Mouse (Mus musculus): ENCODE measurements at regions not wholly inside any gene's neighbourhood (a gene's known extent, or its start where the extent isn't known, plus 50 kb on each side); places are given as distances from the start of the nearest gene placed in this dataset.

DNA sequence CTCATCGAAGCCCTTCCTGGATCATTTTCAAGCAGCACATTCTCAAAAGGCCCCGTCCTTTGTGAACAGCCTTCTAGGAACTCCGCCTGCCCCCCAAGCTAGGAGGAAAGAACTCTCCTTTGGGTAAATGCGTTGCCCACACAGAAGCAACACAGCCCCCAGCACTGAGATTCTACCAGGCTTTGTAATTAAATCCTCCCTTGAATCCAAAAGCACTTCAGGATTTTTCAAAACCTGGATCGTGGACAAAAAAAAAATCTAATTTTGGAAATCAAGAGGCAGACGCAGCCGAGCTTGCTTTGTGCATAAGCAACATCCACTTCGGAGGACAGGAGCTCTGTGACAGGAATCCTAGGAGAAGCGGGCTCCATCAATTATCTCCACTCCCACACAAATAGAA is 183.6 kb upstream of the Ercc4 start:
- peak; percentile 48 for DNase-seq

DNA sequence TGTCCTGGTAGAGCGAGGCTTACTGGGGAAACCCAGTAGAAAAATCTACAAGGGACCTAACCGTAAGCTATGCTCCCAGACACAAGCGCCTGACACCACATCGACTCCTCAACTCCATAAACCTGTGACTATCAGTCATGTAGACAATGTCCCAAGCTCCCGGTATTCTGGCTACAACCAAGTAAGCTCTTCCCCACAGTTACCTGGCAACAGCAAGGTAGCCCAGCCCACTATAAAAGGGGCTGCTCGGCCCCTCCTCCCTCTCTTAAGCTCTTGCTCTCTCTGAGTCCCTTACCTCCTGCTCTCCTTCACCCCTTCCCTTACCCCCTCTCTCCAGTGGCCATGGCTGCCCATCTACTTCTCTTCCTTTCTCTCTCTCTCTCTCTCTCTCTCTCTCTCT is 178.4 kb upstream of the Ercc4 start:
- peak; percentile 3 for DNase-seq

DNA sequence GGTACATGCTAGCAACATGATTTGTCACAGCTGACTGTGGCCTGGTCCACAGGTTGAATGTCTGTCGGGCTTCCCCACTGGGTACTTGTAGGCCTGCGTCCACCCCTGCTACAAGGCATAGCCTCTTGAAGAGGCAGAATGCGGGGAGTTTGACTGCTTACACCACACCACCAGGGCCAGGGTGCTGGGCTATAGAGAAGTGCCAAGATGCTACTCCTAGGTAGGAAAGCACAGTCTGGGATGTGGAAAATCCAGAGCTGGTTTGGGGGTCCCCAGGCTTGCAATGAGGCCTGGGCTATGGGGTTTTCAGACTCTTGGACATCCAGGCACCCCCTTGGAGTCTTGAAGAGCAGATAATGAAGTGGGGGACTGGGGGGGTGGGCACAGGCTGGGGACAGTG is 176.5 kb upstream of the Ercc4 start:
- no peak for DNase-seq

DNA sequence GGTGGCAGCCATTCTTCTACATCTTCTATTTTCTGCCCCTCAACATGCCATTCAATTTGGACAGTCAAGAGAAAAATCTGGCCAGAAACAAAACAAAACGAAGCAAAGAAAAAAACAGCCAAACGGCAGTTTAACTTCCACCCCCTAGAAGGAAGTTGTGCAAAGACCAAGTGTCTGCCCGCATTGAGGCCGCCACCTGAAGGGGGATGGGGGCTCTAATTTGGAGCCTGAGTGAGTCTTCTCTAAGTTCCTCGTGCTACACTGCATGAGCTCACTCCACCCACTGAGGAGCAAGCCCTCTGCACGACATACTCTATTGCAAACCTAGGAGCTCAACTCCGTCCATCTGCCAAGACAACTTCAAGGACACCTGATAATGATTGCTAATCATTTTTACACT is 174.9 kb upstream of the Ercc4 start:
- no peak for DNase-seq

DNA sequence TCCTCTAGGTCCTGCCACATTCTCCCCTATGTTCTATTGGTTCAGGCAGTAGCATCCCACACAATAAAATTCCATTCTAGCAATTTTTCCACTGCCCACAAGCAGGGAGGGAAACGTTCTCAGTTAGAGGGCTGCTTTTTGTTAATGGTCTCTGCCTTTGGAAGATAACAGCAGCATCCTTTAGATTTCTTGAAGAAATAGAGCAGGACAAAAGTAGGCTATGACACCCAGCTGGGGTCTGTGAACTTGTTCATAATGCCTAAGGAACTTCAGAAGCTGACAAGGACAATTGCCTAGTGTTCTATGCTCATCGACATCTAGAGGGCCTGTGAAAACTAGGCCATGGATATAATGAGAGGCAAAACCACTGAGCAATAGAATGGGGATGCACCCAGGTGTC is 174.2 kb upstream of the Ercc4 start:
- no peak for DNase-seq

DNA sequence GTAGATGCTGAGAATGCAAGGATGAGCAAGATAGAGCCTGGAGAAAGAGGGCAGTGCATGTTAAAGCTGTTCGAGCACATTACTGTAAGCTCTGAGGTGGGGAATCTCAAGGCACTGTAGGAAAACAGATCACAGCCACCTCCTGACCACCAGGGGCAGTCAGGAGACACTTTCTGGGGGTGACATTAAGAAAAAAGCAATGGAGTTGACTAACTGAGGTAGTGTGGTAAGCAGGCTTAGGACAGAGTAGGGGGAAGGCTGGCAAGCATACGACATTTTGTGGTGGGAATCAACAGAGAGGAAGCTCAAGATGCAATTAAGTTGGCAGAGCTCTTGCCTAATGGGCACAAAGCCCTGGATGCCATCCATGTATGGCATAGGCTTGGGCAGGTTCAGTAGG is 172.9 kb upstream of the Ercc4 start:
- DNase-seq = no peak

DNA sequence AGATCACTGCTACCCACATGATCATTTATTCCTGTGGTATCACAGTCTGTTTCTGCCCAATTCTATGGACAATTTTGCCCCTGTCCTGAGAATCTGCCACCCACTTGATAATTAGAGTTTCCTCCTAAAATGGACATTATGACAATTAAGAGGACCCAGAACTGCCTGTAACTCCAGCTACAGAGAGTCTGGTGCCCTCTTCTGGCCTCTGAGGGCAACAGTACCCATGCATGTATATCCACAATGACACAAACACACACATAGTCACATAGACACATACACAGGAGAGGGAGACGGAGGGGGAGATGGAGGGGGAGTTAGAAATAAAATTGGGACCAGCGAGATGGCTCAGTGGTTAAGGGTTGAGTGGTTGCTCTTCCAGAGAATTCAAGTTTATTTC is 170.9 kb upstream of the Ercc4 start:
- DNase-seq = no peak

DNA sequence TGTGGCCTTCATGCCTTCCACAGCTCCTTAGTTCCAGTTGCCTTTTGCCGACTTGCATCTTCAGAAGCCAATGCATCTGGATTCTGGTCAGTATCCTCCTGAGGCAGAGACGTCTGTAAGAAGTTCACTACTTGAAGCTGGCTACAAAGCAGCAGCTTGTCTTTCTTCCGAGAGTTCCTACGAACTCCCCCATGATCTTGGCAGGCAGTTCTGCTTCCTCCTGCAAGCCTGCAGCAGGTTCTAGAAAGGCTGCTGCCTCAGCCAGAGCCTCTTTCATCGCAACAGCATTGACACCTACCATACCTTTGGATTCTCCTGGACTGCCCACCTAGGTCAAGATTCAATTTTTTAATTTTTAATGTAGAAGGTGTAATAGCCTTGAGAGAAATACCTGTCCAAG is 158.3 kb upstream of the Ercc4 start:
- no peak for DNase-seq

DNA sequence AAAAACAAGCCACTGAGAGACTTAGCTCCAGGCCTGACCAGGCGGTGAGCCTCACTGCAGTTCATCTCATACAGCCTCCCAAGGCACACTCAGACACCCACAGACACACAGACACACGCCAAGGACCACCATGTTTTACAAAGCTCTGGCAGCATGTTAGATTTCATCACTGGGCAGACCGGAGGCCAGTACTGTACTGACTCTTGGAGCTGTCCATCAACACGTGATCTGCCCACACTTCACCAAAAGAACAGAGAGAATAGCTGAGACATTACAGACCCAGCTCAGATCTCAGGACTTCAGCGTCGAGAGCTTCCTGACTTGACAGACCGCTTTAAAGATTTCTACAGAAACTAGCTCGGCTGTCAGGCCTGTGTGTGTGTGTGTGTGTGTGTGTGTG is 155.5 kb upstream of the Ercc4 start:
- DNase-seq = no peak

DNA sequence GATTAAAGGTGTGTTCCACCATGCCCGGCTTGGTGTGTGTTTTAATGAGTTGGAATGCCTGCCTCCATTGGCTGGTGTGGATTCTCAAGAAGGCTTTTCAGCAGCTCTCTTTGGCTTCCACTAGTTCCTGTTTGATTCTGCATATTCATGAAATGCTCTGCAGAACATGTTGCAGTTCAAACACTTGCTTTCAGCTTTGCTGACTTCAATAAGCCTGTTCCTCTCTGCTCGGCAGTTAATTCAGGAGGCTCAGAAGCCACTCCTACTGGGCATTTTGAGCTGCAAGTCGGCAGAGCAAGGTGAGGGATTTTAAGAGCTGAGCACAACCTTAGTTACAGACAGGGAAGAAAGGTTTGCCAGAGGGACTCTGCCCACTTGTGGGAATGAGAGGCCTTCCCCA is 153.1 kb upstream of the Ercc4 start:
- no peak for DNase-seq

DNA sequence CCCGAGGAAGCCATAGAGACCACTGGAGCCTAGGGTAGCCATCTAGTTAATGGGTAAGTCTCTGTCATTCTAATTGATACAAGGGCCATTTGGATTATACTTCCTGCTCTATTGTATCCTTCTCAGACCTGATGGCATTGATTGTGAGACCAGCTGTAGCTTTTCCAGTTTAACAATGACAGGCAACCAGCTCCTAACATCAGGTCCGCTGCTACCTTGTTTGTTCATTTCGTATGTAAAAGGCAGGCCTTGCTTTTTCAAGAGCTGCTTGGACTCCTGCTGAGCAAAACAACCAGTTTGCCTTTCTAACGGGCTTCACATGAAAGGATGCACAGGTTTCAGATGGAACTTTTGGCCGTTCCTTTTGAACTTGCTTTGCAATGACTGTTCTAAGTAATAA is 148.6 kb upstream of the Ercc4 start:
- DNase-seq = no peak

DNA sequence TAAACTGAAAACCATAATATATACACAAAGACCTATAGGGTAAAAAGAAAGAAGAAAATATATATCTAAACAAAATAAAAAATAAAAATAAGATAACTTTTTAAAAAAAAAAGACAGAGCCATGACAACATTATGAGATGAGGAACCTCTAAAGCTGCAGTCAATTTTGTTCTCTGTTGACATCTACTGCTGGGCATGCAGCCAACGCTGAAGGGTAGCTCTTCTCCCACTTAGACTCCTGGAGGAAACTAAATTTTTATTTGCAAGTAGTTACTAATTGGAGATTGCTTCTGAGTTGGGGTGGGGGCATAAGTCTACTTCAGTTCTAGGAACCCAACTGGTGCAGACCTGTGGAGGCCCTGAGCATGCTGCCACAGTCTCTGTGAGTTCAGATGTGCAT is 126.8 kb upstream of the Ercc4 start:
- no peak for DNase-seq

DNA sequence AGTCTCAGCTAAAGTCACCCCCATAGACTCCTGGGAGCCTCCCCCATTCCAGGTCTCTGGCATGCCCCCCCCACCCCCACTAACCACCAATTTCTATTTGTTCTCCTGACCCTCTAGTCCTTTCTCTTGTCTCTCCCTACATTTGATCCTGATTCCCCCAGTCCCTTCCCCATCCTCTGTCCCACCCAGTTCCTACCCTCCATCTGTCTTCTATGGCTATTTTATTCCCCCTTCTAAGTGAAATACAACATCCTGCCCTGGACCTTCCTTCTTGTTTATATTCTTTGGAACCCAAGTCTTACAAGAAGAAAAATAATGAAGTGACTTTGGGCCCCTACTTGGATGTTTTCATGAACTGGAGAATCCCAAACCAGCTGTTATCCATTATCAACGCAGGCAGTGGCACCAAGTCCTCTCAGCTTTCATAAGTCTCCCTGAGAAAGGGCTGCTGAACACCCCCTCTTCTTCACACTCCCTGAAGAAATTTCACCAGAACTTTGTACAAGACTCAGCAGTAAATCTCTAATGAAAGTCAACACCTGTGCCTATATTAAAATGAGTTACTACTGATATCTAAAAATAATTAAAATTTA is 108.1 kb upstream of the Ercc4 start:
- no peak for DNase-seq

DNA sequence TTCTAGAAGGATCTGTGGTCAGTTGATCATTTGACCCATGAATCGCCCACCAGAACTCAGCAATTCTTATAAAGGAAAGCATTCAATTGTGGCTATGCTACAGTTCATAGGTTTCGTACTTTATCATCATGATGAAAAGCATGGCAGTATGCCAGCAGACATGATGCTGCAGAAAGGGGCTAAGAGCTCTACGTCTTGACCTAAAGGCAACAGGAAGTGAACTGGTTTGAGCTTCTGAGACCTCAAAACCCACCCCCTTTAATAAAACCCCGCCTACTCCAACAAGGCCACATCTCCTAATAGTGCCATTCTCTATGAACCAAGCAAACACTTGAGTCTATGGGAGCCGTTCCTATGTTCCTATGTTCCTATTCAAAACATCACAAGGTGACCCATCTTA is 96.6 kb upstream of the Ercc4 start:
- DNase-seq = no peak

DNA sequence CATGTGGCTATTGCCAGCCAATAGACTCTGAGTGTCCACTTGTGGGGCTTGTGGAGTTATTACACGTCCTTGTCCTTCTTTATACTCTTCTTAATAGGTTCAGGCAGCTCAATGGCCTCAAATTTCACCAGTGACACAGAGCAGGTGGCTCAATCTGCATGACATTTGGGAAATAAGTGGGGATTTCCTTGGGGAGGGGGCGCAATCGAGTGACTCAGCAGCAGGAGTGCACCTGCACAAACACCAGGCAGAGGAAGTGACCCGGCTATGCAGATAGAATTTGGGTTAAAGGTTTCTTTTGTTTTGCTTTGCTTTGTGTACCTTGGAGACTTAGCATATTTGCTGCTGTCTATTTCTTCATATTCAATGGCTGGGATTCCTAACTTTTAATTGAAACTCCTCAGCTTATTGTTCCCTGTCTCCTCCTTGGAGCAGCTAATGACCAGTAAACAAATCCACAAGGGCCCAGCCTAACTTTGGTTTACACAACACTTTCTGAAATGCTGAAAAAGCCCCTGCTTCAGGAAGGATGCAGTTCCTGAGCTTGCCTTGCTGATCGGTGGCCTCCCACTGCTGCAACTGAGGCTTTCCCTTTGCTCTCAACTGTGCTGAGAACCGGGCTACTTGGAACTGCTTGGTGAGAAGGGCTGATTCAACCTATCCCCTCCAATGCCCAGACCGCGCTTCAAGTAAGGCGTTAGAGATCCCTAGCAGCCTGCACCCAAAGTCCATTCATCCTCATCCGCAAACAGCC is 95.4 kb upstream of the Ercc4 start:
- DNase-seq = no peak

DNA sequence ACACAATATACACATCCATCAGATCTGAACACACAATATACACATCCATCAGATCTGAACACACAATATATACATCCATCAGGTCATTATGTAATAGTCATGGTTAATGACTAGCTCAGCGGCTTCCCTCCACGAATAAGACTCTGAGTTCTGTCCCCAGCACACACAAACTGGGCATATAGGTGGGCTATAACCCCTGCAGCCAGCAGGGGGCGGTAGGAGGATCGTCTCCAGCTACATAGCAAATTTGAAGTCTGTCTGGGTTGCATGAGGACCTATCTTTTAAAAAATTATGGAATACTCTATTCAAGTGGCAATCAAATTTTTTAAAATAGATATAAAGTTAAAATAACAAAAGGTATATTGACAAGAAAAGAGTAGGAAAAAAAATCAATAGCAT is 86.6 kb upstream of the Ercc4 start:
- DNase-seq = no peak

DNA sequence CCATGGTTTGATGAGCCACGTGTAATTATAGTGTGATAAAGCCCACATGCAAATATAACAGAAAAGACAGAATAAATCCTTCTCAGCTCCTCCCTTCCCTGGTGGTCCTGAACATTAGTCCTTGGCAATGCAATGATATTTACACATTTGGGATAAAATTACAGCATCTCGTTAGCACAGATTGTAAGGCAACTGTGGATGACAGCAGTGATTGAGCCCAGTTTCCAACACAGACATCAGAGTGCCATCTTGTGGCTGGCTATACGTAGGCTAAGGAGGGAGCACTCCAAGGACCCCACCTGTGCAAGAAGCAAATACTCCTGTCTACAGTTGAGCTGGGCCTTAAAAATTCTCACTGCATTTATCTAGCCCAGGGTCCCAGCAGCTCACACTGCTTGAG is 84.1 kb upstream of the Ercc4 start:
- DNase-seq = peak; percentile 35

DNA sequence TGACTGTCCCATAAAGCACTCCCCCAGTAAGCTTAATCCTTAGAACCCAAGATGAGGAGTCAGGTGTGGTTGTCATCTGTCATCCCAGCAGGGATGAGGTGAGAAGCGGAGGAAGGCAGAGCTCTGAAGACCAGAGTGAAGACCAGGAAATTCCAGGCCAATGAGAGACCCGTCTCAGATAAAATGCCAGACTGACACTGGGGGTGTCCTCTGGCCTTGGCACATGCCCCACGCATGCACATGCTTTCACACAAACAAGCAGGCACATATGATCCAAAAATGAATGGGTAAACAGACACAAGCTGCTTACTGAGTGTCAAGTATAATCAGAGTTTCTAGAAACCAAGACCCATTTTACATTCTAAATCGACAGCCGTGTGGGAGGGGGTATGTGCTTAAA is 75.3 kb upstream of the Ercc4 start:
- no peak for DNase-seq

DNA sequence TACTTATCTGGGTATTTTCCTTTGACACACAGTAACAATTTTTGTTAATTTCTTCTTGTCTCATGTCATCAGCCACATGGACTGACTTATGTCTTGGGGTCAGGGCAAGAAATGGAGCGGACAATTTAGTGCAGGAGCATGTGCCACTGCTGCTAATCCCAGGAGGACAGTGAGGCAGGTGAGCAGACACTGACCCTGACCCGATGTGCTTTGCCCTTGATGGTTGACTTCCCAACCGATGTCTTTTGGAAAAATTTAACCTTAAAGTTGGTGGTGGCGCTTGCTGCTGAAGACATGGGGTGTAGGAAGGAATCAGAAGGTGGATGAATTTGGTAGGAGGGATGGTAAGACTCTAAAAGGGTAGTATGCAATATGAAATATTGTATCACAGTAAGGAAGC is 72.9 kb upstream of the Ercc4 start:
- DNase-seq = no peak

DNA sequence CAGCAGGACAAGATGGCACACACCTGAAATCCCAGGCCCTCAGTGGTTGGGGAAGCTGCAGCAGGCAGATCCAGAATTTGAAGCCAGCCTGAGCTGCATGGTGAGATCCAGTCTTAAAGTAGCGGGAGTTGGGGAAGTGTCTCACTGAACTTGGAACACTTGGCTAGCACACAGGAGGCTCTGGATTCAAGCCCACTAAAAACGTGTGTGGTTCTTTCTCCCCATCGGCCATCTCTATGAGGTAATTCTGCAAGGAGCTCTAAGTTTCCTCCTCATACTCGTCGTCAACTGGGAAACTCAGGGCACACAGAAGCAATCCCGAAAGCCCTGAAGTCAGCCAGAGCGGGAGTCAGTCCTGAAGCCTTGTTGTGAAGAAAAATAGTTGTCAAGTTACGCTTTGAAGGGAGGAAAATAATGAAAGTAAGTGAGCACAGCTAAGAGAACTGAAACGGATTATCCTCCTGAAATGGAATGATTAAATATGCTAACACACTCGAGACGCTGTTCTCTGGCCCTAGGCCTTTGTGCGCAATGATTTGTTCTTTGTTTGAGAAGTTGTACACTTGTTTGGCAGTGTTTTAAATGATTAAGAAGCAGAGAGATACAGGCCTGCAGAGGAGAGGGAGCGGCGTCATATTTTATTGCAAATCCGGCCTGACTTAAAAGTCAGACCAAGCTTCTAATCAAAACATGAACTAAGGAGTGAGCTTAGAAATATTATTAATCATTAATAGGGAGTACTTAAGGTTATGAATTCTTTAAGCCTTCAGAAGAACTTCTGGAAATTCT is 69.0 kb upstream of the Ercc4 start:
- no peak for DNase-seq

DNA sequence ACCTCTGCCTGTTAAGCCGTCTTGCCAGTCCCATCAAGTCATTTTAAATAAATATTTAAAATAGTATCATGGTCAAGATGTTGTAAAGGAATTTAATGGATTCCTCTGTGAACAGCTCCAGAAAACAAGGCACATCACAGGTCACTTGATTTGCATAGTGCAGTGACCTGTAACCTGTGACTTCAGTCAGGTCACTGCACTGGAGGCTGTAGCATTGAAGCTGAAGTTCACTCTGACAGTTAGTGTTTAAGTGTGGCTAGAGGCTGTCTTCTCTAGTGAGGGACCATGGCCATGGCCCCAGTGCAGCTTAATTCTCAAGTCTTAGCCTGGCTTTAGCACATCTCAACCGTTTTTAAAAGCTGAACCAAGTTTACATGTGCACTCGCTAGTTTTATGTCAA is 68.1 kb upstream of the Ercc4 start:
- no peak for DNase-seq

DNA sequence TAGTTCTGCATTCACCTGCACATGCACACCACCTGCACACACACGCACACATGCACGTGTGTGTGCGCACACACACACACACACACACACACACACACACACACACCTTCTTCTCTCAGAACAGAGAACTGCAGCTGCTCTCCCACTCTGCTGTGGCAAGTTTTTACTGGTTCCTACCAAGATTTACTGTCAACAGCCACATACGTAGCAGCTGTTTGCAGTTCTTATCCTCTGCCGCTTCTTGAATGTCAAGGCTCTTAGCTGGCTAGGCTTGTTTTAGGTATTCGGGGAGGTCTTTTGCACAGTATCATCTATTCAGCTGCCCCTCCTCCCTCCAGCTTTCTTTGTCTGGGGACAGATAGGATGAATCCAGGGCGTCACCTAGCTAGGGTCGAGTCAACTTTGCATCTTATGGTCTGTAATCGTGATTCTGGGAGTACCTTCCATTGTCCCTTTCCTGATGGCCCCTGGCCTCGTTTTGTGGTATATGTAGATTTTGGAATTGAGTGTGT is 64.3 kb upstream of the Ercc4 start:
- no peak for DNase-seq

DNA sequence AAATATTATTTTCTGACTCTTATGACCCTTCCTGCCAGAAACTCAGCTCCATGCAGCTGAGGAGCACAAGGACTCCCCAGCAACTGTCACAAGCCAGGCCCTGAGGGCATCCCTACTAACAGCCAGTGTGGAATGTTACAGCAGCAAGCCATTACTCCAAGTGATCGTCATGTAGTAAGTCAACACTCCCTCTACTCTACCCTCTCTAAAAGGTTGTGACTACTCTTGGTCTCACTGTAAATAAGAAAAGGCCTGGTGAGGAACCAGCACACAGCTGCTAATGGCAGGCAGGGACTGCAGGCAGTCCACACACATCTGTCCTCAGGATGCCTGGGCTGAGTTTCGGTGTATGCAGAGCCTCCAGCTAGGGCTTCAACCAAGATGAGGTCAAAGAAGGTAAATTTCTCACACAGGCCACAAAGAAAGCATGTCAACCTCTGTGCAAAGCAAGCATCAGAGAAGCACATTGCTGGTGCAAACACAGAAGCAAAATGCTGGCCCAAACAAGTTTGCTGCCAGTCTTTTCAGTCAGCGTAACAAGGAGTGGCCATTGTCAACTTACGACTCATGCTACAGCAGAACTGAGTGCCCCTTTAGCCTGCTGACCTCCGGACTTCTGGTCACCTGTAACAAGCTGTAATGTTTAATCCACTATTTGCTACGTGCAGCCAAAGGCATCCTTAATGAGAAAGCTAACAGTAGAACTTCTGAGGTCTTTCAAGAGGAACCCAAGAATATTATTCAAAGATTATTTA is 62.9 kb upstream of the Ercc4 start:
- no peak for DNase-seq

Data from right cerebral cortex, postnatal 25 days (tissue).